ENCODE assay signal across 12 mouse cellular contexts in genomic region chr4:149395581-149395980, GRCm38 (mm10). TPM values are rescaled to one million over a fixed set of nuclear protein-coding genes. Genes with fewer than 3 reads are reported as not detected.
DNase-seq lines count a peak whose midpoint lies in the region; ATAC-seq and TF ChIP-seq lines count a peak whose summit lies in the region.
"Had no signal": no experiment of that assay in that cellular context is flagged by ENCODE, and none has a peak within 500 bp of the region (broad histone marks: within the 10 kb centered on the region; RNA-seq: fewer than 3 reads in every experiment).

No protein-coding gene starts in this region.

- WGBS in intestine, embryonic 15.5 days, result 56% methylated on average over 6 of the region's 6 CpGs
- WGBS in stomach, postnatal 0 days, result 35% methylated on average over 6 of the region's 6 CpGs

- H3K4me1 ChIP-seq in intestine, embryonic 15.5 days (replicated peaks), result peaks cover 41% of the 10 kb centered on the region
- H3K4me1 ChIP-seq in stomach, postnatal 0 days (replicated peaks; ENCODE audit: control insufficient read depth, insufficient read depth), result 0 out of 2 replicates have a peak, but pooled peaks cover 5% of the 10 kb centered on the region

- no peak for TF ChIP-seq EP300 in stomach, postnatal 0 days (optimal IDR thresholded peaks at IDR 0.05)

- H3K9ac ChIP-seq in intestine, embryonic 15.5 days, result no peak overlapping the region
- no peak overlapping the region for H3K9ac ChIP-seq in stomach, postnatal 0 days (ENCODE audit: low read length)
- H3K9ac ChIP-seq: neural tube, embryonic 12.5 days had no signal

- no peak overlapping the region for H3K4me3 ChIP-seq in intestine, embryonic 15.5 days (replicated peaks)
- H3K4me3 ChIP-seq in stomach, postnatal 0 days (ENCODE audit: low read depth, low read length), result no peak overlapping the region
- H3K4me3 ChIP-seq: neural tube, embryonic 12.5 days had no signal

- peaks cover 6% of the 10 kb centered on the region; the same call in 1 of the 2 replicates for H3K36me3 ChIP-seq in intestine, embryonic 15.5 days
- H3K36me3 ChIP-seq in stomach, postnatal 0 days (ENCODE audit: control insufficient read depth, insufficient read depth, low read length), result no peaks in the 10 kb centered on the region; the same call in 1 of the 2 replicates

- no peak for ATAC-seq in intestine, embryonic 15.5 days
- ATAC-seq in stomach, postnatal 0 days (ENCODE audit: low FRiP score, low TSS enrichment), result 0 out of 2 replicates have a peak, but pooled peaks have one; percentile 17
- ATAC-seq: forebrain, embryonic 14.5 days; lung, postnatal 0 days had no signal

- H3K27me3 ChIP-seq in intestine, embryonic 15.5 days (replicated peaks), result no peaks in the 10 kb centered on the region
- no peaks in the 10 kb centered on the region for H3K27me3 ChIP-seq in stomach, postnatal 0 days (ENCODE audit: control insufficient read depth, insufficient read depth, low read length)
- H3K27me3 ChIP-seq: neural tube, embryonic 12.5 days had no signal

- peak overlapping the region; percentile 38 for H3K27ac ChIP-seq in intestine, embryonic 15.5 days
- H3K27ac ChIP-seq in stomach, postnatal 0 days (replicated peaks), result peak overlapping the region; percentile 78
- H3K27ac ChIP-seq: neural tube, embryonic 12.5 days had no signal

- H3K9me3 ChIP-seq in intestine, embryonic 15.5 days, result no peaks in the 10 kb centered on the region
- no peaks in the 10 kb centered on the region for H3K9me3 ChIP-seq in stomach, postnatal 0 days (ENCODE audit: control insufficient read depth, low read length)
- H3K9me3 ChIP-seq: neural tube, embryonic 12.5 days had no signal

- no peak overlapping the region for H3K4me2 ChIP-seq in intestine, embryonic 15.5 days (replicated peaks)
- H3K4me2 ChIP-seq in stomach, postnatal 0 days (replicated peaks; ENCODE audit: low read depth), result no peak overlapping the region
- H3K4me2 ChIP-seq: neural tube, embryonic 12.5 days had no signal

- TF ChIP-seq CTCF in stomach, postnatal 0 days (IDR thresholded peaks at IDR 0.05; ENCODE audit: low read depth), result no peak

- DNase-seq in embryo, embryonic 10 days (ENCODE audit: low spot score), result peak; percentile 23
- DNase-seq in embryo, embryonic 10.5 days (ENCODE audit: low spot score), result no peak
- DNase-seq in urinary bladder, postnatal 14 days (ENCODE audit: low spot score), result peak; percentile 47
- no peak for DNase-seq in urinary bladder, postnatal 25 days (ENCODE audit: low spot score)
- DNase-seq in stomach, postnatal 0 days (ENCODE audit: low spot score), result peak; percentile 61
- DNase-seq in left cerebral cortex, adult 18-20 months (ENCODE audit: low spot score in 2 of 2), result no peak
- DNase-seq in urinary bladder, adult 2 months (ENCODE audit: low spot score), result no peak
- DNase-seq: cerebellum, adult 11-12 months had no signal

RNA-seq across cellular contexts. Expression of gene Ube4b, which starts 31.0 kb away (rescaled TPM):
- 34.3 and 39.0 TPM in 2 replicates for polyA plus RNA-seq in intestine, embryonic 15.5 days (2015; fragmentation: Nextera tagmentation; extraction: Ambion mirVana)
- polyA plus RNA-seq in stomach, postnatal 0 days (2015; fragmentation: Nextera tagmentation; extraction: Ambion mirVana), result 14.4 and 15.8 TPM in 2 replicates
- total RNA-seq in left cerebral cortex, adult 18-20 months (2021), result 100 to 1,000 TPM; 101 to 106 TPM
- polyA plus RNA-seq in urinary bladder, adult 2 months (2012; rRNA removed), result 38.3 and 54.1 TPM in 2 replicates

RNA-seq across cellular contexts. Expression of gene Rbp7, which starts 59.2 kb away (rescaled TPM):
- 1.6 and 1.8 TPM in 2 replicates for polyA plus RNA-seq in intestine, embryonic 15.5 days (2015; fragmentation: Nextera tagmentation; extraction: Ambion mirVana)
- polyA plus RNA-seq in stomach, postnatal 0 days (2015; fragmentation: Nextera tagmentation; extraction: Ambion mirVana), result 6.3 and 7.7 TPM in 2 replicates
- not detected for total RNA-seq in left cerebral cortex, adult 18-20 months (2021)
- 1.5 and 1.9 TPM in 2 replicates for polyA plus RNA-seq in urinary bladder, adult 2 months (2012; rRNA removed)
- polyA plus RNA-seq: forebrain, embryonic 14.5 days; neural tube, embryonic 12.5 days had no signal

Comparison
In these comparisons a context has a peak if more than half of its experiments do, and no peak if none do; other contexts are left out.
1. DNase-seq: peak in embryo, embryonic 10 days (single experiment), urinary bladder, postnatal 14 days (single experiment) and stomach, postnatal 0 days (single experiment); none in embryo, embryonic 10.5 days (single experiment), urinary bladder, postnatal 25 days (single experiment), left cerebral cortex, adult 18-20 months (0 of 2) and urinary bladder, adult 2 months (single experiment).